Mouse (Mus musculus) embryo, embryonic 9.5 days (tissue): Measurements from ENCODE around the gene Atf6.
A peak's percentile ranks its signal among the peaks of the same experiment; 100 is the strongest.

Source experiments
- DNase-seq: peaks from one replicate; pipeline ENCODE4 v3.0.0-alpha.2; 2017; ENCODE audit errors: extremely low spot score

The Atf6 gene

GRCm38 (mm10) chr1:170845448-170846307 is 21.9 kb downstream of the Atf6 start:
- no peak for DNase-seq

- DNase-seq, result peak; percentile 54
Measured at GRCm38 (mm10) chr1:170844380-170844779, 23.2 kb downstream of the Atf6 start.

GRCm38 (mm10) chr1:170839685-170840084 is 27.9 kb downstream of the Atf6 start:
- no peak for DNase-seq

- DNase-seq, result no peak
Measured at GRCm38 (mm10) chr1:170834756-170835155, 32.8 kb downstream of the Atf6 start.

GRCm38 (mm10) chr1:170829781-170830180 is 37.8 kb downstream of the Atf6 start:
- no peak for DNase-seq

- no peak for DNase-seq
Measured at GRCm38 (mm10) chr1:170829344-170829743, 38.2 kb downstream of the Atf6 start.

- DNase-seq, result no peak
Measured at GRCm38 (mm10) chr1:170820103-170820814, 47.3 kb downstream of the Atf6 start.

- no peak for DNase-seq
Measured at GRCm38 (mm10) chr1:170815287-170816004, 52.1 kb downstream of the Atf6 start.

GRCm38 (mm10) chr1:170812822-170813221 is 54.7 kb downstream of the Atf6 start:
- DNase-seq, result no peak

GRCm38 (mm10) chr1:170807600-170808270 is 59.8 kb downstream of the Atf6 start:
- no peak for DNase-seq

GRCm38 (mm10) chr1:170804721-170805120 is 62.9 kb downstream of the Atf6 start:
- no peak for DNase-seq

- no peak for DNase-seq
Measured at GRCm38 (mm10) chr1:170802669-170803068, 64.9 kb downstream of the Atf6 start.

- no peak for DNase-seq
Measured at GRCm38 (mm10) chr1:170800694-170801093, 66.9 kb downstream of the Atf6 start.

- DNase-seq, result no peak
Measured at GRCm38 (mm10) chr1:170795741-170796347, 71.7 kb downstream of the Atf6 start.

- DNase-seq, result no peak
Measured at GRCm38 (mm10) chr1:170791542-170791941, 76.0 kb downstream of the Atf6 start.

- no peak for DNase-seq
Measured at GRCm38 (mm10) chr1:170791001-170791400, 76.6 kb downstream of the Atf6 start.

GRCm38 (mm10) chr1:170787643-170788042 is 79.9 kb downstream of the Atf6 start:
- DNase-seq, result no peak

- DNase-seq, result no peak
Measured at GRCm38 (mm10) chr1:170786570-170787341, 80.8 kb downstream of the Atf6 start.

GRCm38 (mm10) chr1:170777688-170778087 is 89.9 kb downstream of the Atf6 start:
- no peak for DNase-seq

GRCm38 (mm10) chr1:170774431-170774830 is 93.1 kb downstream of the Atf6 start:
- DNase-seq, result no peak

GRCm38 (mm10) chr1:170773506-170773905 is 94.1 kb downstream of the Atf6 start:
- DNase-seq, result no peak
